Mouse (Mus musculus) intestine, embryonic 14.5 days (tissue): ENCODE results near the gene Smyd5. TPM values are rescaled to one million over a fixed set of nuclear protein-coding genes. Genes with fewer than 3 reads are reported as not detected.

Experiments used
- ATAC-seq: fragments of 200-750 bp; cut with Nextera tagmentation; replicated peaks from 2 replicates; pipeline ENCODE4 v1.8.0; 2017; ENCODE audit warnings: low read depth, moderate number of reproducible peaks, moderate TSS enrichment, moderate library complexity; ENCODE audit not compliant: low FRiP score, low TSS enrichment
- DNase-seq: peaks from one replicate; pipeline ENCODE4 v3.0.0-alpha.2; 2018; ENCODE audit warnings: low spot score
- H3K27ac ChIP-seq: fragments of 300-500 bp; sonication (generic); 2 replicates; pipeline ENCODE4 v1.5.1; 2014; ENCODE audit warnings: low read depth, mild to moderate bottlenecking, control low read depth
- H3K27me3 ChIP-seq: fragments of 300-500 bp; sonication (generic); replicated peaks from 2 replicates; pipeline ENCODE4 v1.6.1; 2014; ENCODE audit warnings: low read length, control low read depth; ENCODE audit not compliant: control insufficient read depth, insufficient read depth
- H3K36me3 ChIP-seq: fragments of 300-500 bp; sonication (generic); 2 replicates; pipeline ENCODE4 v1.6.1; 2014; ENCODE audit warnings: low read length, control low read depth; ENCODE audit not compliant: control insufficient read depth, insufficient read depth
- H3K4me1 ChIP-seq: fragments of 300-500 bp; sonication (generic); replicated peaks from 2 replicates; pipeline ENCODE4 v1.6.1; 2014; ENCODE audit warnings: low read length, control low read depth, mixed read lengths; ENCODE audit not compliant: control insufficient read depth, insufficient read depth
- H3K4me2 ChIP-seq: fragments of 300-500 bp; sonication (generic); 2 replicates; pipeline ENCODE4 v1.6.1; 2014; ENCODE audit warnings: low read length
- H3K4me3 ChIP-seq: fragments of 300-500 bp; sonication (generic); 2 replicates; pipeline ENCODE4 v1.5.1; 2014; ENCODE audit warnings: low read depth, low read length, control low read depth, mixed read lengths
- H3K9ac ChIP-seq: fragments of 300-500 bp; sonication (generic); 2 replicates; pipeline ENCODE4 v1.6.1; 2014; ENCODE audit warnings: mild to moderate bottlenecking, low read length
- H3K9me3 ChIP-seq: fragments of 300-500 bp; sonication (generic); 2 replicates; pipeline ENCODE4 v1.6.1; 2016; ENCODE audit warnings: low read length, control low read depth; ENCODE audit not compliant: control insufficient read depth
- WGBS: fragments of 180-500 bp; shearing (Covaris S2); extraction: QIAGEN DNeasy Blood & Tissue Kit; methylation state at CpG from one replicate; pipeline ENCODE4 v1.1.7; 2014; 5-methylcytosine and 5-hydroxymethylcytosine counted together
- polyA plus RNA-seq: library from polyadenylated mRNA; unstranded; fragments of >200 nt; fragmentation: Nextera tagmentation; extraction: Ambion mirVana; gene quantifications from 2 replicates; pipeline ENCODE4 v1.2.1, GENCODE M21; 2014

Gene Smyd5
- polyA plus RNA-seq, 1 experiment from 2014 or later = 56.5 TPM

- WGBS = 1% methylated on average over 31 of the region's 31 CpGs
- H3K27ac ChIP-seq = no peak overlapping the region
- peaks cover 39% of the 10 kb centered on the region for H3K27me3 ChIP-seq
- H3K4me3 ChIP-seq = peak overlapping the region; percentile 16; the same call in 1 of the 2 replicates
- no peaks in the 10 kb centered on the region for H3K36me3 ChIP-seq
- H3K4me1 ChIP-seq = no peaks in the 10 kb centered on the region
- ATAC-seq (no peak), DNase-seq (peak; percentile 56)
- H3K4me2 ChIP-seq = peak overlapping the region; percentile 34
- no peak overlapping the region for H3K9ac ChIP-seq
- H3K9me3 ChIP-seq = no peaks in the 10 kb centered on the region
Observed at GRCm38 (mm10) chr6:85409003-85409402, 22.8 kb upstream of the Smyd5 start.

GRCm38 (mm10) chr6:85410771-85411273 lies 21.0 kb upstream of the Smyd5 start:
- Histone ChIP-seq H3K4me3 (no peak overlapping the region), H3K27ac (no peak overlapping the region), H3K9ac (no peak overlapping the region), H3K9me3 (no peaks in the 10 kb centered on the region), H3K4me2 (no peak overlapping the region), H3K27me3 (peaks cover 39% of the 10 kb centered on the region), H3K4me1 (no peaks in the 10 kb centered on the region), H3K36me3 (no peaks in the 10 kb centered on the region)
- peak; percentile 78 for ATAC-seq
- WGBS = 11% methylated on average over 13 of the region's 13 CpGs
- DNase-seq = peak; percentile 89

- DNase-seq = no peak
- WGBS = 34% methylated on average over 3 of the region's 3 CpGs
Observed at GRCm38 (mm10) chr6:85415829-85416228, 16.0 kb upstream of the Smyd5 start.

GRCm38 (mm10) chr6:85419150-85419549 lies 12.6 kb upstream of the Smyd5 start:
- WGBS = 83% methylated on average over 2 of the region's 2 CpGs
- Histone ChIP-seq H3K9ac (no peak overlapping the region), H3K9me3 (no peaks in the 10 kb centered on the region), H3K36me3 (no peaks in the 10 kb centered on the region), H3K4me2 (no peak overlapping the region), H3K27ac (no peak overlapping the region), H3K4me3 (no peak overlapping the region), H3K27me3 (0 out of 2 replicates have a peak, but pooled peaks cover 3% of the 10 kb centered on the region), H3K4me1 (no peaks in the 10 kb centered on the region)
- DNase-seq (no peak), ATAC-seq (no peak)

More at GRCm38 (mm10) chr6:85415829-85416228, 16.0 kb upstream of the Smyd5 start:
- Histone ChIP-seq H3K27ac (no peak overlapping the region), H3K36me3 (no peaks in the 10 kb centered on the region), H3K4me3 (no peak overlapping the region), H3K9ac (no peak overlapping the region), H3K27me3 (no peaks in the 10 kb centered on the region), H3K9me3 (no peaks in the 10 kb centered on the region), H3K4me1 (no peaks in the 10 kb centered on the region), H3K4me2 (no peak overlapping the region)
- ATAC-seq = no peak

- Histone ChIP-seq H3K9me3 (no peaks in the 10 kb centered on the region), H3K4me1 (no peaks in the 10 kb centered on the region), H3K4me3 (no peak within 1 kb of the TSS), H3K27me3 (0 out of 2 replicates have a peak, but pooled peaks cover 3% of the 10 kb centered on the region), H3K36me3 (no peaks in the 10 kb centered on the region), H3K9ac (no peak within 1 kb of the TSS), H3K27ac (no peak within 1 kb of the TSS), H3K4me2 (no peak within 1 kb of the TSS)
- WGBS = 12% methylated on average over 28 of the region's 28 CpGs
- peak; percentile 59 for DNase-seq
- ATAC-seq = no peak
Observed at GRCm38 (mm10) chr6:85423836-85424379, 7.9 kb upstream of the Smyd5 start, which contains the start of gene Noto. Noto (plus strand) TSS chr6:85423886.

- H3K27ac ChIP-seq = no peak overlapping the region
- H3K9me3 ChIP-seq = no peaks in the 10 kb centered on the region
- peak; percentile 64 for ATAC-seq
- peak overlapping the region; percentile 86 for H3K4me2 ChIP-seq
- H3K4me1 ChIP-seq = no peaks in the 10 kb centered on the region
- 43% methylated on average over 8 of the region's 8 CpGs for WGBS
- peak overlapping the region; percentile 84 for H3K9ac ChIP-seq
- peak; percentile 54 for DNase-seq
- H3K4me3 ChIP-seq = peak overlapping the region; percentile 96
- no peaks in the 10 kb centered on the region for H3K27me3 ChIP-seq
- no peaks in the 10 kb centered on the region for H3K36me3 ChIP-seq
Observed at GRCm38 (mm10) chr6:85431274-85431841, 431 bp upstream of the Smyd5 start.

GRCm38 (mm10) chr6:85433865-85434264 lies 2.1 kb downstream of the Smyd5 start:
- ATAC-seq = no peak
- 81% methylated on average over 5 of the region's 5 CpGs for WGBS

GRCm38 (mm10) chr6:85436204-85436603 lies 4.4 kb downstream of the Smyd5 start:
- Histone ChIP-seq H3K4me2 (no peak overlapping the region), H3K27me3 (no peaks in the 10 kb centered on the region), H3K9ac (no peak overlapping the region), H3K4me1 (no peaks in the 10 kb centered on the region), H3K9me3 (no peaks in the 10 kb centered on the region), H3K27ac (no peak overlapping the region), H3K36me3 (peaks cover 29% of the 10 kb centered on the region), H3K4me3 (no peak overlapping the region)
- ATAC-seq (no peak), DNase-seq (no peak)
- WGBS = 73% methylated on average over 1 of the region's 1 CpGs

More at GRCm38 (mm10) chr6:85433865-85434264, 2.1 kb downstream of the Smyd5 start:
- Histone ChIP-seq H3K9me3 (no peaks in the 10 kb centered on the region), H3K9ac (no peak overlapping the region), H3K4me2 (no peak overlapping the region), H3K4me1 (no peaks in the 10 kb centered on the region), H3K4me3 (no peak overlapping the region), H3K27ac (no peak overlapping the region), H3K27me3 (no peaks in the 10 kb centered on the region), H3K36me3 (peaks cover 10% of the 10 kb centered on the region)
- no peak for DNase-seq

- no peak for ATAC-seq
- Histone ChIP-seq H3K27ac (no peak overlapping the region), H3K27me3 (no peaks in the 10 kb centered on the region), H3K4me3 (no peak overlapping the region), H3K4me2 (no peak overlapping the region), H3K9me3 (no peaks in the 10 kb centered on the region), H3K9ac (no peak overlapping the region), H3K36me3 (peaks cover 33% of the 10 kb centered on the region), H3K4me1 (no peaks in the 10 kb centered on the region)
- DNase-seq = no peak
- 88% methylated on average over 5 of the region's 6 CpGs for WGBS
Observed at GRCm38 (mm10) chr6:85436631-85437030, 4.8 kb downstream of the Smyd5 start.
